Mouse (Mus musculus) olfactory bulb, adult 2 months (tissue): ENCODE results near the gene Sec16b. TPM values are rescaled to one million over a fixed set of nuclear protein-coding genes. Genes with fewer than 3 reads are reported as not detected.

ENCODE experiments used
- H3K27ac ChIP-seq: fragments of 200-500 bp; 2 replicates; pipeline ENCODE4 v1.5.1; 2012; ENCODE audit warnings: low read depth, low read length; ENCODE audit not compliant: insufficient read depth
- H3K4me1 ChIP-seq: fragments of 200-500 bp; 2 replicates; pipeline ENCODE4 v1.6.1; 2012; ENCODE audit warnings: low read length; ENCODE audit not compliant: control insufficient read depth, insufficient read depth
- H3K4me3 ChIP-seq: fragments of 200-500 bp; 2 replicates; pipeline ENCODE4 v1.5.1; 2012; ENCODE audit warnings: mild to moderate bottlenecking, low read depth, low read length, moderate library complexity; ENCODE audit not compliant: insufficient read depth
- CTCF ChIP-seq: fragments of 200-500 bp; IDR thresholded peaks from 2 replicates; pipeline ENCODE4 v1.5.1; 2012; ENCODE audit warnings: low read depth, mild to moderate bottlenecking, low read length, moderate library complexity; ENCODE audit not compliant: insufficient read depth
- POLR2A ChIP-seq: fragments of 200-500 bp; IDR thresholded peaks from 2 replicates; pipeline ENCODE4 v1.6.1; 2012; ENCODE audit warnings: mild to moderate bottlenecking, low read depth, low read length, moderate library complexity; ENCODE audit not compliant: insufficient read depth
- WGBS: fragments of 180-500 bp; shearing (Covaris S2); methylation state at CpG from one replicate; pipeline ENCODE4 v1.1.7; 2018; 5-methylcytosine and 5-hydroxymethylcytosine counted together
- polyA plus RNA-seq: library from polyadenylated mRNA; stranded (reverse); fragments of >200 nt; gene quantifications from 2 replicates; pipeline ENCODE4 v1.2.4, GENCODE M21; 2012; ENCODE audit warnings: low replicate concordance; ENCODE audit not compliant: missing spikeins, insufficient read depth, insufficient read length

Gene Sec16b
- polyA plus RNA-seq, 1 experiment, result not detected

DNA sequence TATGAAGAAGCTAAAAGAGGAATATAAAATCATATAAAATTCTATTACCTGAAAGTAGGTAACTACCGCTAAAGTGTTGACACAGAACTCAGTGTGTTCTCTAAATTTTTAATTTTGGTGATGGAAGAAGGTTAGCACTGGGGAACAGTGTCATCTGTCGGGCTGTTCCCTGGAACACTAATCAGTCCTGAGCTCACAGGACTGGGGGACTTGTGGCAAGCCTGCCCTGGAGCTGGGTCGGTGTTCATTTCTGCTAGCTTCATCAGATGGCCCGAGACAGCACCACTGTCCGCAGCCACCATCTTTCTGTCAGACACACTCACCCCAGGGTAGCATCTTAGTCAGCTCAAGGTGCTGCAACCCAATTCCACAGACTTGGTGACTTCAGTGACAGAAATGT is 15.8 kb downstream of the Sec16b start:
- no peak overlapping the region for H3K4me3 ChIP-seq
- TF ChIP-seq POLR2A (no peak), CTCF (no peak)
- peaks cover 2% of the 10 kb centered on the region; the same call in 1 of the 2 replicates for H3K4me1 ChIP-seq
- over 99% methylated on average over 5 of the region's 5 CpGs for WGBS
- no peak overlapping the region for H3K27ac ChIP-seq

DNA sequence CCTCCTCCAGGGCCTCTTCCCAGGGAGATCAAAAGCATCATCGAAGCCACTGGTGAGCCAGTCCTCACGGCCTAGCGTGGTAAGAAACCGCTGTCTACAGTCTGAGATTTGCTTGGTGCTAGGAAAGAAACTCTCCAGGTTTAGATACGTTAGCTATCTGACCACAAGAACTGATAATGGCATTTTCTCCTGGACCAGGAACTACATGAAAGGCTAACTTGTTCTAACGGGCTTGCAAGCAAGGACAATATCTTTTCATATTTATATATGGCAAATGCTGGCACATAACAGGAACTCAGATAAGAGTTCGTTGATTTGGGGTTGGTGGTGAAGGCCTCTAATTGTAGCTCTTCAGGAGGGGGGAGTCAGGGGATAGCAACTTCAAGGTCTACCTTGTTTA is 18.2 kb downstream of the Sec16b start:
- Histone ChIP-seq H3K27ac (no peak overlapping the region), H3K4me1 (no peaks in the 10 kb centered on the region), H3K4me3 (no peak overlapping the region)
- WGBS, result 96% methylated on average over 7 of the region's 7 CpGs
- no peak for TF ChIP-seq CTCF
- no peak for TF ChIP-seq POLR2A

GRCm38 (mm10) chr1:157525692-157526354 is 19.3 kb downstream of the Sec16b start:
- H3K27ac ChIP-seq, result no peak overlapping the region
- TF ChIP-seq CTCF (no peak), POLR2A (no peak)
- no peak overlapping the region for H3K4me3 ChIP-seq
- WGBS, result 85% methylated on average over 16 of the region's 16 CpGs
- H3K4me1 ChIP-seq, result no peaks in the 10 kb centered on the region

DNA sequence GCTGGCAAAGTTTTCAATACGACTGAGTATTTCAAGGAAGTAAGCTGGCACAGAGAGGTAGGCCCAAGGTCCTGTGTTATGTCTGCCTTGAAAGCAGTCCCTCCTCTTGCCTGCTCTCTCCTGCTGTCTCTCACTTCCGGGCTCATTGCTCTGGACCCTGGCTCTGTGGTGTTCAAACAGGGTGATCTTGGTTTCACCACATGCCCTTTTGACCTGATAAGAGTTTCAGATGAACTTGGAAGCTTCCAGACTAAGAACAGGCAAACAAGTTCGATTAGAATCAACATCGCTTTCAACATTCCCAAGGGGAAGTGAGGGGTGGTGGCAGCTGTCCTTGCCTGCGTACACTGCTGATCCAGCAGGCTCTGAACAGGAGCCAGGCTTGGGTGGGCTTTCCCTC is 20.1 kb downstream of the Sec16b start:
- no peak for TF ChIP-seq CTCF
- TF ChIP-seq POLR2A, result no peak
- Histone ChIP-seq H3K4me1 (no peaks in the 10 kb centered on the region), H3K4me3 (no peak overlapping the region), H3K27ac (no peak overlapping the region)
- WGBS, result 58% methylated on average over 5 of the region's 5 CpGs

GRCm38 (mm10) chr1:157532826-157533460 is 26.4 kb downstream of the Sec16b start:
- TF ChIP-seq POLR2A (no peak), CTCF (no peak)
- Histone ChIP-seq H3K4me1 (peaks cover 6% of the 10 kb centered on the region), H3K4me3 (no peak overlapping the region), H3K27ac (no peak overlapping the region)
- WGBS, result 74% methylated on average over 8 of the region's 8 CpGs

- no peak overlapping the region for H3K4me3 ChIP-seq
- H3K4me1 ChIP-seq, result peaks cover 6% of the 10 kb centered on the region
- TF ChIP-seq CTCF, result no peak
- TF ChIP-seq POLR2A, result no peak
- 79% methylated on average over 1 of the region's 1 CpGs for WGBS
- H3K27ac ChIP-seq, result no peak overlapping the region
Measured at GRCm38 (mm10) chr1:157535571-157535970, 29.0 kb downstream of the Sec16b start.

GRCm38 (mm10) chr1:157536471-157536870 is 29.9 kb downstream of the Sec16b start:
- Histone ChIP-seq H3K4me3 (no peak overlapping the region), H3K4me1 (peaks cover 6% of the 10 kb centered on the region), H3K27ac (no peak overlapping the region)
- TF ChIP-seq CTCF (no peak), POLR2A (no peak)
- WGBS, result 8% methylated on average over 6 of the region's 6 CpGs

- TF ChIP-seq CTCF (no peak), POLR2A (no peak)
- Histone ChIP-seq H3K4me3 (no peak overlapping the region), H3K27ac (no peak overlapping the region), H3K4me1 (peaks cover 6% of the 10 kb centered on the region)
- WGBS, result 86% methylated on average over 5 of the region's 5 CpGs
Measured at GRCm38 (mm10) chr1:157537636-157538035, 31.1 kb downstream of the Sec16b start.

DNA sequence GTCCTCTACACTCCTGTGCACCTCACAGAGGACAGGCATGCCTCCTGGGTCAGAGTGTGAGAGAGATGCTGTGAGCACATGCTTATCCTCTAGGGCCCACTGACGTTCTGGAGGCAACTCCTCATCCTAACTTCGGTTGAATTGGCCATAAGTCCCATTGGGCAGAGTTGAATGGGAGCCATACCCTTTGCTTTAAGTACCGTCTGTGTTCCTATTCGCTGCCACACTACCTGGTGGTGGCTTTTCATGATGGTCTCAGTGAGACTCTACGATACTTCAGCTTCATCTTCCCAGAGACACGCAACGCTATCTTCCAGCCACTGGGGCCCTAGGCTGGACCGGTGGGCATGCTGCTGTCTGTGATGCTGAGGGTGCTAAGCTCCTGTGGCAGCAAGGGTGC is 38.5 kb downstream of the Sec16b start:
- TF ChIP-seq POLR2A, result no peak
- no peak overlapping the region for H3K4me3 ChIP-seq
- no peaks in the 10 kb centered on the region for H3K4me1 ChIP-seq
- H3K27ac ChIP-seq, result no peak overlapping the region
- WGBS, result 94% methylated on average over 8 of the region's 8 CpGs

- 90% methylated on average over 5 of the region's 5 CpGs for WGBS
- Histone ChIP-seq H3K27ac (no peak overlapping the region), H3K4me3 (no peak overlapping the region), H3K4me1 (no peaks in the 10 kb centered on the region)
- TF ChIP-seq CTCF (no peak), POLR2A (no peak)
Measured at GRCm38 (mm10) chr1:157547658-157548057, 41.1 kb downstream of the Sec16b start.
